Mouse (Mus musculus) small intestine, adult 2 months (tissue): ENCODE measurements around the gene Fstl1.

Experiments used
- CTCF ChIP-seq: fragments of 200-500 bp; IDR thresholded peaks from 2 replicates; pipeline ENCODE4 v1.5.1; 2012; ENCODE audit warnings: low read depth, mild to moderate bottlenecking, control low read depth, inconsistent platforms, low read length, moderate library complexity, mixed read lengths; ENCODE audit not compliant: insufficient replicate concordance, insufficient read length; ENCODE audit errors: extremely low read depth
- POLR2A ChIP-seq: fragments of 200-500 bp; IDR thresholded peaks from 2 replicates; pipeline ENCODE4 v1.6.1; 2012; ENCODE audit warnings: low read depth, mild to moderate bottlenecking, control low read depth, inconsistent platforms, low read length, moderate library complexity

DNA sequence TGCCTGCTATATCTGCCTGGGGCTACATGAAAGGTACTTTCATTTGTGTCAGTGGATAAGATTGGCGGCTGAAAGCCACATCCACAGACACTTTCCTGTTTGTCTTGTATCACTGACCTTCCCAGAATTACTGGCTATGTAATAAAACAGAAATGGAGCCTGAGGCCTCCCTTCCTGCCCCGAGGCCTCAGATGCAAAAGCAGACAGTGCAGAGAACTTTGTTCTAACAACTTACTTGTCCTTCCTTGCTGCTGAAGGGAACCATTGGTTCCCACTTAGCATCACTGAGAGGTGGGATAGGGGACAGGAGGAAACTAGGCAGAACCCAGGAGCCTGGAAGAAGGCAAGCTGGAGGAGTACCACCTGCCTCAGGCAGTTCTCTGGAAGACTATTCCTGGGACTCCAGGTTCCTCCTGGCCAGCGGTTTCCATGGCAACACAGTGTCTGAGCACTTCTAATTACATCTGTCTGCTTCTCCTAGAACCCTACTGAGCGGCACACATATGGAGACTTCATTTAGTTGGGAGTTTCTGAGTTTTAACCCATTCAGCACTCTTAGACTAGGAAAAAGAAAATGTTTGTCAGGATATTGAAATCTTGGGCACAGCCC is 26.1 kb downstream of the Fstl1 start:
- no peak for TF ChIP-seq POLR2A
- TF ChIP-seq CTCF = no peak
